Mouse (Mus musculus) forebrain, embryonic 10.5 days (tissue): ENCODE measurements at regions not wholly inside any gene's neighbourhood (a gene's known extent, or its start where the extent isn't known, plus 50 kb on each side); places are given as distances from the start of the nearest gene placed in this dataset.
A peak's percentile ranks its signal among the peaks of the same experiment; 100 is the strongest.

Experiments
- DNase-seq: peaks from one replicate; pipeline ENCODE4 v3.0.0-alpha.2; 2017; ENCODE audit warnings: low spot score; ENCODE audit errors: extremely low spot score
- H3K27ac ChIP-seq: fragments of 300-500 bp; sonication (generic); 2 replicates; pipeline ENCODE4 v1.5.1; 2016; ENCODE audit warnings: mild to moderate bottlenecking
- H3K27me3 ChIP-seq: fragments of 300-500 bp; sonication (generic); 2 replicates; pipeline ENCODE4 v1.6.1; 2016; ENCODE audit warnings: mild to moderate bottlenecking; ENCODE audit not compliant: poor library complexity, severe bottlenecking
- H3K36me3 ChIP-seq: fragments of 300-500 bp; sonication (generic); replicated peaks from 2 replicates; pipeline ENCODE4 v1.6.1; 2016; ENCODE audit warnings: mild to moderate bottlenecking, moderate library complexity
- H3K4me1 ChIP-seq: fragments of 300-500 bp; sonication (generic); 2 replicates; pipeline ENCODE4 v1.6.1; 2016
- H3K4me3 ChIP-seq: fragments of 300-500 bp; sonication (generic); 2 replicates; pipeline ENCODE4 v1.5.1; 2016; ENCODE audit warnings: mild to moderate bottlenecking, moderate library complexity
- H3K9me3 ChIP-seq: fragments of 300-500 bp; sonication (generic); 2 replicates; pipeline ENCODE4 v1.6.1; 2016; ENCODE audit warnings: mild to moderate bottlenecking, moderate library complexity
- WGBS: fragments of 180-500 bp; shearing (Covaris S2); methylation state at CpG from one replicate; pipeline ENCODE4 v1.1.7; 2016; 5-methylcytosine and 5-hydroxymethylcytosine counted together

DNA sequence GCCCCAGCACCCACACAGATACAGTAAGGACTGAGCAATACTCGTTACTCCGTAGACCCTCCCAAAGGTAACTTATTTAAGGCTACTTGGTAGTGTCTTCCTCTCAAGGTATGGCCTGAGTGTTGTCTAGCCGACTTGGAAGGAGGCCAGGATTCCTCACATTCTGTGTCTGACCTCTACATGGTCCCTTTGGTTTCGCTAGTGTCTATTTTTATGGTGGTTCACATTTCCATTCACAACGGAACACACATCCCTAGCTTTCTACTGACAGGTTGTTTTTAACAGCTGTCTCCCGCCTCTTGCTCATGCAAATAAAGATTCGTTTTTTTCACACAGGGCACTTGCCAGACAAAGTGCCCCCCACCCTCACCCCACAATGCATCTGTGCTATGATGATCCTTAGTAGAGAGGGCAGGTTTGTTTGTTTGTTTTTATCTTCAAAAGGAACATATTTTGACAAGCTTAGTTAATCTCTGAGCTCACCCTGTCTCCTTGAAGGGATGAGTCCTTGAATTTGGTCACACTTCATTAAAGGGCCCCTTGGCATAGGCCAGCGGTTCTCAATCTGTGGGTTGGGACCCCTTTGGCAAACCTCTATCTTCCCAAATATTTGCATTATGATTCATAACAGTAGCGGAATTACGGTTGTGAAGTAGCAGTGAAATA lies 52.7 kb downstream of the Phlda1 start:
- peaks cover 27% of the 10 kb centered on the region for H3K4me1 ChIP-seq
- no peak overlapping the region for H3K27ac ChIP-seq
- 86% methylated on average over 10 of the region's 10 CpGs for WGBS
- H3K27me3 ChIP-seq: no peaks in the 10 kb centered on the region
- no peak overlapping the region for H3K4me3 ChIP-seq
- DNase-seq: no peak
- H3K9me3 ChIP-seq: no peaks in the 10 kb centered on the region
- no peaks in the 10 kb centered on the region for H3K36me3 ChIP-seq

- no peak overlapping the region for H3K4me3 ChIP-seq
- DNase-seq: no peak
- H3K27ac ChIP-seq: no peak overlapping the region
- 69% methylated on average over 17 of the region's 17 CpGs for WGBS
- no peaks in the 10 kb centered on the region for H3K9me3 ChIP-seq
- H3K27me3 ChIP-seq: no peaks in the 10 kb centered on the region
- peaks cover 30% of the 10 kb centered on the region for H3K4me1 ChIP-seq
- no peaks in the 10 kb centered on the region for H3K36me3 ChIP-seq
Measured at GRCm38 (mm10) chr10:111559341-111560246, 53.5 kb downstream of the Phlda1 start.

DNA sequence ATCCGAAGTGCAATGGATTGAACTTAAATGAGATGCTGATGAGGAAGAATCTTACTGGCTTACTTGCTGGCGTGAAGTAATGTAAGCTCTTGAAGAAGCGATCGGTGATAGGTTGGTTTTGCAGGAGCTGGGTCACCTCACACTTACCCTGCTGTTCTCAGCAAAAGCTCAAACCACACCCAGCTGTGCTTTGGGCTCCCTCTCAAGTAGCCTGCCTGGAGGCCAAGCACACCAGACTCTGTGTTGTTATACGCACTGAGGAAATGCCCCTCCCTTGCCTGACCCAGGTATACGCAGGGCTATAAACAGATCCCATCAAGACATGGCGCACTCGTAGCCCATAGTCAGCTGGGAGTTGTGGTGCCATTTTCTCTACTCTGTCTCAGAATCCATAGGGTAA lies 56.5 kb downstream of the Phlda1 start:
- no peak for DNase-seq
- Histone ChIP-seq H3K4me3 (no peak overlapping the region), H3K9me3 (no peaks in the 10 kb centered on the region; the same call in 1 of the 2 replicates), H3K36me3 (no peaks in the 10 kb centered on the region), H3K4me1 (peaks cover 42% of the 10 kb centered on the region), H3K27me3 (no peaks in the 10 kb centered on the region), H3K27ac (no peak overlapping the region)
- WGBS: 87% methylated on average over 8 of the region's 8 CpGs

DNA sequence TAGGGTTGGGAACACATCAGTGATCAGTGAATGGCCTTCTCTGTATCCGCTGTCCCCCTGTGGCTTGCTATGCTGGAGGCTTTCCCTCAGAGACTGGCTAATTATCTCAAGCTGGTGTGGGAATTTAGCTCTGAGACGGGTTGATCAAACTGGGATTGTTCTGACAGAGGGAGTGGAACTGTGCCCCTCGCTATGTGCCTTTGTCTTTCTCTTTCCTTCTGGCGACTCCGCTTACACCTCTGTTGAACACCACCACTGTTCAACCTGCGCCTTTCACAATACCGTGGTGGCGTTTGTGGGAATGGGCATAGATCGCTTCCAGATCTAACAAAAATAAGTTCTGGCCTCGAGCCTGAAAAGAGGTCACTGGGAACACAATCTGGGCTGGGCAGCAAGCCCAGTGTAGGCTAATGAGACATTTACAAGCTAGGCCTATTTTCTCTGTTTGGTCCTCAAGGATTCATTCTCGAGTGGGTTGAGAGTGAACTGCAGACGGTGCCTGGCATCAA lies 60.8 kb downstream of the Phlda1 start:
- Histone ChIP-seq H3K4me3 (no peak overlapping the region), H3K27me3 (no peaks in the 10 kb centered on the region), H3K9me3 (no peaks in the 10 kb centered on the region; the same call in 1 of the 2 replicates), H3K4me1 (peaks cover 26% of the 10 kb centered on the region), H3K27ac (peak overlapping the region; percentile 16; the same call in 1 of the 2 replicates), H3K36me3 (no peaks in the 10 kb centered on the region)
- WGBS: 52% methylated on average over 12 of the region's 12 CpGs
- DNase-seq: no peak

GRCm38 (mm10) chr10:111570501-111571258 lies 64.6 kb downstream of the Phlda1 start:
- no peak overlapping the region for H3K27ac ChIP-seq
- WGBS: 79% methylated on average over 7 of the region's 7 CpGs

DNA sequence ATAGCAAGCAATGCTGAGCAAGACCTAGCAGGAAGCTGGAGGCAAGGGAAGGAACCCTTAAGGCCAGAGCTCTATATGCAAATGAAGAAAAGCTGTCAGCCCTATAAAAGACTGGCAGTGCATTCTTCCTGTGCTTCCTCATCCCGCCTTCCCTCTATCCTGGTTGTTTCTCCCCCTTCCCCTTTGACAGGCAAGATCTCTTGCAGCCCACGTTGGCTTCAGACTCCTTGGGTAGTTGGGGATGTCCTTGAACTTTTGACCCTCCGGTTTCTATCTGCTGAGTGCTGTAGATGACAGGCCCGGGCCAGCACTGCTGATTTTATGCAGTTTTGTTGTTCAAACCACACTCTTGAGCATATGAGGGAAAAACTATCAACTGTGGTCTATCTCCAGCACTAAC lies 68.1 kb downstream of the Phlda1 start:
- H3K4me3 ChIP-seq: no peak overlapping the region
- H3K36me3 ChIP-seq: no peaks in the 10 kb centered on the region
- peaks cover 10% of the 10 kb centered on the region; the same call in 1 of the 2 replicates for H3K4me1 ChIP-seq
- 83% methylated on average over 4 of the region's 4 CpGs for WGBS
- H3K27me3 ChIP-seq: no peaks in the 10 kb centered on the region
- no peaks in the 10 kb centered on the region for H3K9me3 ChIP-seq
- DNase-seq: no peak
- no peak overlapping the region for H3K27ac ChIP-seq

More at GRCm38 (mm10) chr10:111570501-111571258, 64.6 kb downstream of the Phlda1 start:
- no peak for DNase-seq
- Histone ChIP-seq H3K4me1 (peaks cover 19% of the 10 kb centered on the region), H3K36me3 (no peaks in the 10 kb centered on the region), H3K9me3 (no peaks in the 10 kb centered on the region; the same call in 1 of the 2 replicates), H3K27me3 (no peaks in the 10 kb centered on the region), H3K4me3 (no peak overlapping the region)

DNA sequence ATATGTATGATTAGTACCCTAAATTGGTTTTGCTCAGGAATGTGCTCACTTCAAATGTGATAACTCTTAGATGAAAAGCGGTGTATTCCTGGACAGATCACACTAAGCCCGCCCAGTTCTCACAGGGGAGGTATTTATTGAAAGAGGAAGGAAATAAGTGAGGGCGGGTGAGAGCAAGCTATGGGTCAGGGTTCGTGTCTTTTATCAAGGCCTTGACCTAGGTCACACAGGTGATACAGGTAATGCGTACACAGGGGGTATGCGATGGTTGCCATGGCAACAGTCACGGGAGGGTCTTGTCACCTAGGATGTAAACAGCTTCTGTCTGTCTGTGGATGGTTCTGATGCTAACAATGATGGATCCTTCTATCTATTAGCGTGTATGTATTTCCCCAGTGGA lies 68.7 kb downstream of the Phlda1 start:
- no peaks in the 10 kb centered on the region for H3K36me3 ChIP-seq
- no peak overlapping the region for H3K27ac ChIP-seq
- H3K9me3 ChIP-seq: no peaks in the 10 kb centered on the region
- H3K4me1 ChIP-seq: peaks cover 15% of the 10 kb centered on the region; the same call in 1 of the 2 replicates
- no peak overlapping the region for H3K4me3 ChIP-seq
- 90% methylated on average over 8 of the region's 8 CpGs for WGBS
- H3K27me3 ChIP-seq: no peaks in the 10 kb centered on the region
- DNase-seq: no peak

DNA sequence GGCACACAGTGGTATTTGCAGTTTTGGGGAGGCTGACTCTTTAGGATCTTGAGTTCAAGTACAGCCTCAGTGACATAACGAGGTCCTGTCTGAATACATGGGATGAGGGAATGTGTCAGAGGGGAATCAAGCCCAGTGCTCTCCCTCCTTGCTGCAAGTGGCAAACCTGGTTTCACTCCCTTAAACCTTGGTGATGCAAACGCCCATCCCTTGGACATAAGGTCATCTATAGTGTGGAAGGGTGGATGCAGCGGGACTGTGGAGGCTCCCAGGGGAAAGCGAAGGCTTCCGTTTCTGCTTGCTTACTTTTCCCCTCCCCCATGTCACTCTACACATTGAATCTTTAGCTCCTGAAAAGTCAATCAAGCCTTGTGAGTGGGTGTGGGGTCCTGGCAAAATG lies 69.2 kb downstream of the Phlda1 start:
- Histone ChIP-seq H3K36me3 (no peaks in the 10 kb centered on the region), H3K9me3 (no peaks in the 10 kb centered on the region), H3K27me3 (no peaks in the 10 kb centered on the region), H3K27ac (no peak overlapping the region), H3K4me1 (peaks cover 15% of the 10 kb centered on the region; the same call in 1 of the 2 replicates), H3K4me3 (no peak overlapping the region)
- WGBS: 81% methylated on average over 5 of the region's 5 CpGs
- no peak for DNase-seq

- H3K4me3 ChIP-seq: no peak overlapping the region
- H3K36me3 ChIP-seq: no peaks in the 10 kb centered on the region
- no peaks in the 10 kb centered on the region for H3K9me3 ChIP-seq
- DNase-seq: no peak
- no peak overlapping the region for H3K27ac ChIP-seq
- H3K4me1 ChIP-seq: peaks cover 12% of the 10 kb centered on the region; the same call in 1 of the 2 replicates
- WGBS: 70% methylated on average over 5 of the region's 5 CpGs
- H3K27me3 ChIP-seq: no peaks in the 10 kb centered on the region
Measured at GRCm38 (mm10) chr10:111575926-111576325, 69.8 kb downstream of the Phlda1 start.

GRCm38 (mm10) chr10:111576395-111577069 lies 70.4 kb downstream of the Phlda1 start:
- Histone ChIP-seq H3K4me3 (no peak overlapping the region), H3K9me3 (no peaks in the 10 kb centered on the region), H3K27ac (no peak overlapping the region), H3K4me1 (peaks cover 11% of the 10 kb centered on the region; the same call in 1 of the 2 replicates), H3K36me3 (no peaks in the 10 kb centered on the region), H3K27me3 (no peaks in the 10 kb centered on the region)
- no peak for DNase-seq
- WGBS: 89% methylated on average over 10 of the region's 10 CpGs

DNA sequence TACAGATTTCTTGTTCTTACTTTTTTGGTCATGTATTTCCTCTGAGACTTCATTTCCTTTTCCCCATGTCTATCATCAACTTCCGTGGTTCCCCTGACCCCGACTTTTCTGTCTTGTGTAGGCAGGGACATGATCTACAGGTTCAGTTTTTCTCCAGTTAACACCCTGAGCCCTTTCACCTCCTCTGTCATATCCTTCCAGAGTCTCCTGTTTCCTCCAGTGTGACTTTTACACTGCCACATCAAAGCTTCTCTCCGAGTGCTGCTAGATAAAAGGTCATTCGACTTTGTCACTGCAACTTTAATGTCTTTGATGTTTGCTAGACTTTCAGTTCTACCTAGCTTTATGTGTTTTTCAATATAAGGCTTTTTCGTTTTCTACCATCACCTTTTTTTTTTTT lies 72.5 kb downstream of the Phlda1 start:
- no peaks in the 10 kb centered on the region for H3K9me3 ChIP-seq
- 78% methylated on average over 5 of the region's 5 CpGs for WGBS
- no peak overlapping the region for H3K27ac ChIP-seq
- DNase-seq: no peak
- peaks cover 11% of the 10 kb centered on the region; the same call in 1 of the 2 replicates for H3K4me1 ChIP-seq
- H3K27me3 ChIP-seq: no peaks in the 10 kb centered on the region
- H3K36me3 ChIP-seq: no peaks in the 10 kb centered on the region
- H3K4me3 ChIP-seq: no peak overlapping the region

DNA sequence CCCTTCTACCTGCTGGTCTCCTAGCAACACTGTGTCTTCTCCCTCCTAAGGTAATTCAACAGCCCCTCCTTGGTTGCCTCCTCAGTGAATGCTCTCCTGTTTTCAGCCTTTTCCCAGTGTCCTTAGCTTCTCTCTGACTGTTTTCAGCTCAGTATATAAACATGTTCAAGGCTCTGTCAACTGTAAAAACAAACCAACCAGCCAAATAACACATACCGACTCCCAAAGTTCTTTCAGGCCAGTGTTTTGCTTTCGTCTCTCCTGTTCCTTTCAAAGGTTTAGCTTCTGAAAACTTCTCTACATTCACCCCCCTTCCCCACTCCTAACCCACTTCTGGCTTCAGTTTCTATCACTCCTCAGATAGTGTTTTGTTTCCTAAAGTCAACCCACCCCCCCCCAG lies 73.4 kb downstream of the Phlda1 start:
- WGBS: 69% methylated on average over 2 of the region's 2 CpGs
- no peaks in the 10 kb centered on the region for H3K9me3 ChIP-seq
- H3K36me3 ChIP-seq: no peaks in the 10 kb centered on the region
- no peak for DNase-seq
- no peak overlapping the region for H3K4me3 ChIP-seq
- H3K27ac ChIP-seq: no peak overlapping the region
- peaks cover 11% of the 10 kb centered on the region; the same call in 1 of the 2 replicates for H3K4me1 ChIP-seq
- H3K27me3 ChIP-seq: no peaks in the 10 kb centered on the region
